ENCODE assay signal across 21 mouse cellular contexts in the genomic region with DNA sequence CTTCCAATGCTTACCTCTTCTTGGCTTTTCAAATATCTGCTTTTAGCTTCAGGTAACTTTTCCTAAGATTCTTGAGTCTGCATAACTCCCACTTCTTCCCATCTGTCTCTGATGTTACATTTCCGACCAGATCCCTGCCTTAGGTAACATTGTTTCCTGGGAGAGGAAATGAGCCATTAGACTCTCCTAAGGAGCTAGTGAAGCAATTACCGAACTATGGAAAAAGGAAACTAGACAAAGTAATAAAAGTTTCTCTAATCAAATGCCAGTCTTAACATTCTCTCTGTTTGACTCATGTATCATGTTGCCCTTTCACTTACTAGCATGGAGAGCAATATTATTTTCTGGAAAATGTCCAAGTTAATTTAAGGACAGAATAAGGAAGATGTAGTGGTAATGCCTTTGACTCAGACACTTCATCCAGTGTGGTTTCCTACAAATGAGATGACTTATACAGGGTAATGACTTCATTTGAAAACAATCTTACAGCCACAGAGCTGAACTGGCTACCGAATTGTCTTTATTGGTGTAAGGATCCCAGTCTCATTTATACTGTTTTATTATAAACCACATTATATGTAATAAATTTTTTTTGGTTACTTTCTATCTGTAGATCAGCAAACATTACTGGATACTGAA.
DNase-seq lines count a peak whose midpoint lies in the region; ATAC-seq and TF ChIP-seq lines count a peak whose summit lies in the region.
"Had no signal": no experiment of that assay in that cellular context is flagged by ENCODE, and none has a peak within 500 bp of the region (broad histone marks: within the 10 kb centered on the region; RNA-seq: fewer than 3 reads in every experiment).

No protein-coding gene starts in this region.

- peak; percentile 35 for DNase-seq in Patski (ENCODE audit: low read depth, low spot score)
- peak; percentile 1 for DNase-seq in forelimb bud, embryonic 11.5 days (ENCODE audit: low read depth, low spot score)
- DNase-seq in spleen, adult 12 weeks (ENCODE audit: low spot score): no peak
- DNase-seq in embryo, embryonic 10 days (ENCODE audit: low spot score): no peak
- no peak for DNase-seq in thymus, adult 2 months
- DNase-seq: adrenal gland, adult 2 months; adrenal gland, postnatal 10 days; adrenal gland, postnatal 25 days; B cell, adult 2 months; cerebellum, adult 18-20 months; cerebellum, adult 8-10 months; cerebellum, adult 9-11 months; cerebellum, postnatal 14 days; cerebellum, postnatal 36 days; forebrain, postnatal 0 days had no signal

- TF ChIP-seq CTCF in C2C12 (IDR thresholded peaks at IDR 0.05; ENCODE audit: control insufficient read depth, insufficient read depth, insufficient read length) (no peak), Patski (IDR thresholded peaks at IDR 0.05) (no peak)
- no peak for TF ChIP-seq CTCF in thymus, adult 2 months (IDR thresholded peaks at IDR 0.05; ENCODE audit: borderline replicate concordance, control insufficient read depth, extremely low read depth, insufficient read depth, low read length, poor library complexity)

- no peaks in the 10 kb centered on the region for H3K79me2 ChIP-seq in C2C12 (ENCODE audit: control insufficient read depth, insufficient read depth)

- no peak for TF ChIP-seq POLR2A in thymus, adult 2 months (IDR thresholded peaks at IDR 0.05; ENCODE audit: control insufficient read depth, extremely low read depth, insufficient read depth, low read length, poor library complexity)

- H3K36me3 ChIP-seq in C2C12 (ENCODE audit: control insufficient read depth, insufficient read depth): no peaks in the 10 kb centered on the region
- H3K36me3 ChIP-seq in thymus, adult 2 months (ENCODE audit: control insufficient read depth, insufficient read depth, low read length): no peaks in the 10 kb centered on the region
- H3K36me3 ChIP-seq: embryonic facial prominence, embryonic 10.5 days; embryonic facial prominence, embryonic 12.5 days; forebrain, embryonic 15.5 days had no signal

- in situ Hi-C loops in Patski (cut with MboI; ENCODE audit: low pct_unique_long_range_greater_than_20kb): no loop called here

- CTCF ChIA-PET in Patski (lab: Charles Lee): no interaction called here

- ATAC-seq in Patski: peak; percentile 98
- no peak for ATAC-seq in granulocyte monocyte progenitor cell, adult 5-6 weeks (replicated peaks; ENCODE audit: poor library complexity, severe bottlenecking)
- ATAC-seq: forebrain, embryonic 13.5 days; forebrain, embryonic 15.5 days; forebrain, postnatal 0 days had no signal

- 66% methylated on average over 3 of the region's 3 CpGs for WGBS in thymus, adult 2 months

- no peak overlapping the region for H3ac ChIP-seq in C2C12 (ENCODE audit: control insufficient read depth, insufficient read length, low read depth)

- H3K27me3 ChIP-seq in C2C12 (ENCODE audit: control insufficient read depth, insufficient read depth, insufficient read length) (no peaks in the 10 kb centered on the region), Patski (no peaks in the 10 kb centered on the region)
- H3K27me3 ChIP-seq in thymus, adult 2 months (ENCODE audit: control insufficient read depth, insufficient read depth, low read length): no peaks in the 10 kb centered on the region
- H3K27me3 ChIP-seq: embryonic facial prominence, embryonic 12.5 days; forebrain, embryonic 13.5 days; forebrain, embryonic 15.5 days had no signal

- POLR2A ChIA-PET in Patski (lab: Charles Lee): no interaction called here

- H3K27ac ChIP-seq in thymus, adult 2 months (ENCODE audit: control insufficient read depth, insufficient read depth, low read length): no peak overlapping the region
- H3K27ac ChIP-seq: embryonic facial prominence, embryonic 10.5 days; embryonic facial prominence, embryonic 12.5 days; forebrain, embryonic 13.5 days; forebrain, embryonic 15.5 days had no signal

- H3K79me3 ChIP-seq in C2C12 (ENCODE audit: low read depth): no peaks in the 10 kb centered on the region

- no peaks in the 10 kb centered on the region for H3K4me1 ChIP-seq in thymus, adult 2 months (replicated peaks; ENCODE audit: control insufficient read depth, insufficient read depth, low read length)
- H3K4me1 ChIP-seq: embryonic facial prominence, embryonic 10.5 days; embryonic facial prominence, embryonic 12.5 days; forebrain, embryonic 13.5 days; forebrain, embryonic 15.5 days had no signal

- H3K4me3 ChIP-seq in C2C12 (ENCODE audit: insufficient read depth, poor library complexity, severe bottlenecking): no peak overlapping the region
- H3K4me3 ChIP-seq in thymus, adult 2 months (ENCODE audit: control insufficient read depth, insufficient read depth, low read length): no peak overlapping the region
- H3K4me3 ChIP-seq: embryonic facial prominence, embryonic 10.5 days; embryonic facial prominence, embryonic 12.5 days; forebrain, embryonic 13.5 days; forebrain, embryonic 15.5 days had no signal

TF ChIP-seq in C2C12, 6 proteins besides CTCF, POLR2A, EP300 and RAD21:
- TF ChIP-seq FOSL1 (IDR thresholded peaks at IDR 0.05; ENCODE audit: insufficient read depth, low read length, poor library complexity, severe bottlenecking): peak; percentile 28
- peak; percentile 43 for TF ChIP-seq CEBPB (IDR thresholded peaks at IDR 0.05; ENCODE audit: low read depth)
- no peak for TF ChIP-seq MAX (IDR thresholded peaks at IDR 0.05)

Comparison
In these comparisons a context has a peak if more than half of its experiments do, and no peak if none do; other contexts are left out.
1. DNase-seq: peak in Patski (single experiment) and forelimb bud, embryonic 11.5 days (single experiment); none in spleen, adult 12 weeks (single experiment), embryo, embryonic 10 days (single experiment) and thymus, adult 2 months (single experiment).